Mouse (Mus musculus) forebrain, embryonic 13.5 days (tissue): ENCODE measurements around the gene Hs2st1. TPM values are rescaled to one million over a fixed set of nuclear protein-coding genes. Genes with fewer than 3 reads are reported as not detected.
A peak's percentile ranks its signal among the peaks of the same experiment; 100 is the strongest.

Source experiments
- ATAC-seq: fragments of 200-750 bp; cut with Nextera tagmentation; 2 replicates; pipeline ENCODE4 v1.8.0; 2017
- H3K27ac ChIP-seq: fragments of 300-500 bp; sonication (generic); 2 replicates; pipeline ENCODE4 v1.5.1; 2015; ENCODE audit warnings: inconsistent platforms, mild to moderate bottlenecking, moderate library complexity
- H3K27me3 ChIP-seq: fragments of 300-500 bp; sonication (generic); 2 replicates; pipeline ENCODE4 v1.6.1; 2015; ENCODE audit warnings: mild to moderate bottlenecking, inconsistent platforms
- H3K36me3 ChIP-seq: fragments of 300-500 bp; sonication (generic); 2 replicates; pipeline ENCODE4 v1.6.1; 2015; ENCODE audit warnings: mild to moderate bottlenecking, inconsistent platforms; ENCODE audit not compliant: poor library complexity, severe bottlenecking
- H3K4me1 ChIP-seq: fragments of 300-500 bp; sonication (generic); 2 replicates; pipeline ENCODE4 v1.6.1; 2015; ENCODE audit warnings: inconsistent platforms
- H3K4me2 ChIP-seq: fragments of 300-500 bp; sonication (generic); 2 replicates; pipeline ENCODE4 v1.6.1; 2015; ENCODE audit warnings: inconsistent platforms, mild to moderate bottlenecking, moderate library complexity
- H3K4me3 ChIP-seq: fragments of 300-500 bp; sonication (generic); 2 replicates; pipeline ENCODE4 v1.5.1; 2015; ENCODE audit warnings: mild to moderate bottlenecking, inconsistent platforms
- H3K9ac ChIP-seq: fragments of 300-500 bp; sonication (generic); 2 replicates; pipeline ENCODE4 v1.6.1; 2015; ENCODE audit warnings: mild to moderate bottlenecking, inconsistent platforms
- H3K9me3 ChIP-seq: fragments of 300-500 bp; sonication (generic); replicated peaks from 2 replicates; pipeline ENCODE4 v1.6.1; 2016; ENCODE audit warnings: inconsistent platforms
- WGBS: fragments of 180-500 bp; shearing (Covaris S2); methylation state at CpG from one replicate; pipeline ENCODE4 v1.1.7; 2015; 5-methylcytosine and 5-hydroxymethylcytosine counted together
- polyA plus RNA-seq: library from polyadenylated mRNA; unstranded; fragments of >200 nt; fragmentation: Nextera tagmentation; extraction: Ambion mirVana; gene quantifications from 2 replicates; pipeline ENCODE4 v1.2.1, GENCODE M21; 2015

Gene Hs2st1
- polyA plus RNA-seq, 1 experiment from 2014 or later, result 23.3 TPM

- H3K36me3 ChIP-seq, result peaks cover 45% of the 10 kb centered on the region
- no peak for ATAC-seq
- H3K27ac ChIP-seq, result no peak overlapping the region
- no peak overlapping the region for H3K9ac ChIP-seq
- peaks cover 3% of the 10 kb centered on the region for H3K4me1 ChIP-seq
- WGBS, result 96% methylated on average over 6 of the region's 6 CpGs
- no peak overlapping the region for H3K4me3 ChIP-seq
- no peak overlapping the region for H3K4me2 ChIP-seq
- no peaks in the 10 kb centered on the region for H3K9me3 ChIP-seq
- H3K27me3 ChIP-seq, result no peaks in the 10 kb centered on the region
Observed at GRCm38 (mm10) chr3:144448977-144449376, 121.0 kb downstream of the Hs2st1 start.

DNA sequence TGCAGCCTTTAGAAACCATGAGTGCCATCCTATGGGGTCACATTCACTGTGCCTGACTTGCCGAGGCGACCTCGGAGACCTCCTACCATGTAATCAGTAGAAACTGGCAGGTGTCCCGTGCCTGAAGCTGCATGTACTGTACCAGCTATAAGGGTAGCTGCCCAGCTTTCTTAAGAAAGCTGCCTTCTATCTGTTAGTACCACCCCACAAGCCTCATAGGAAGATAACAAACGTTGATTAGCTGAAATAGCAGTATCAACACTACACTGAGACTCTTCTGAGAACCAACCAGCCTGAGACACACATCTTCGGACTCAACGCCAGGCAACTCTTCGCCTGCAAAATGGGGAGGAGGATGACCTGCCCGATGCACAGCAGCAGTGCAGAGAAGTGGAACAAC, 122.1 kb downstream of the Hs2st1 start:
- Histone ChIP-seq H3K27me3 (no peaks in the 10 kb centered on the region), H3K9me3 (no peaks in the 10 kb centered on the region), H3K9ac (no peak overlapping the region), H3K36me3 (peaks cover 42% of the 10 kb centered on the region), H3K4me2 (no peak overlapping the region), H3K27ac (no peak overlapping the region), H3K4me3 (no peak overlapping the region), H3K4me1 (no peaks in the 10 kb centered on the region)
- ATAC-seq, result no peak
- 89% methylated on average over 9 of the region's 9 CpGs for WGBS

DNA sequence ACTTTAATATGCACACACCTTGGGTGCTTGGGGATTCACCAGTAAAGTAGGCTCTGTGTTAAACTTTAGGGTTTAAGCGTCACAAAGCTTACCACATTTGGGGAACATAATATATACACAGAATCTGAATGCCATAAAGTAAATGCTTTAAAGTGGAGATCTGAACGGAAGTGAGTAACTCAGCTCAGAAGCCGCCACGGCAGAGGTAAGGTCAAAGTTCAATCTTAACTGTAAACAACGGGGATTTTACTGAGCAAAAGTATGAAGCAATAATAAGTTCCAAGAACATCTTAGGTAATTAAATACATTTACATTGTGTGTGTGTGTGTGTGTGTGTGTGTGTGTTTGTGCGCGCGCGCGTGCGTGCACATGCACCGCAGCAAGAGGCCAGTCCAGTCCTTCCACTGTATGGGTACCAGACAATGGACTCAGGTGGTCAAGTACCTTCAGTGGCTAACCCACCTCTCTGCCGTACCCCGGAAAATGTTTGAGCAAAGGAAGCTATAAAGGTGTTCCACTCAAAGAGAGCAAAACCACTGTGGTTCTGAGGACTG, 123.8 kb downstream of the Hs2st1 start:
- H3K27ac ChIP-seq, result no peak overlapping the region
- H3K9ac ChIP-seq, result no peak overlapping the region
- no peaks in the 10 kb centered on the region for H3K9me3 ChIP-seq
- H3K36me3 ChIP-seq, result peaks cover 32% of the 10 kb centered on the region
- no peaks in the 10 kb centered on the region for H3K4me1 ChIP-seq
- no peak overlapping the region for H3K4me3 ChIP-seq
- no peaks in the 10 kb centered on the region for H3K27me3 ChIP-seq
- no peak for ATAC-seq
- H3K4me2 ChIP-seq, result no peak overlapping the region
- WGBS, result 96% methylated on average over 14 of the region's 14 CpGs

DNA sequence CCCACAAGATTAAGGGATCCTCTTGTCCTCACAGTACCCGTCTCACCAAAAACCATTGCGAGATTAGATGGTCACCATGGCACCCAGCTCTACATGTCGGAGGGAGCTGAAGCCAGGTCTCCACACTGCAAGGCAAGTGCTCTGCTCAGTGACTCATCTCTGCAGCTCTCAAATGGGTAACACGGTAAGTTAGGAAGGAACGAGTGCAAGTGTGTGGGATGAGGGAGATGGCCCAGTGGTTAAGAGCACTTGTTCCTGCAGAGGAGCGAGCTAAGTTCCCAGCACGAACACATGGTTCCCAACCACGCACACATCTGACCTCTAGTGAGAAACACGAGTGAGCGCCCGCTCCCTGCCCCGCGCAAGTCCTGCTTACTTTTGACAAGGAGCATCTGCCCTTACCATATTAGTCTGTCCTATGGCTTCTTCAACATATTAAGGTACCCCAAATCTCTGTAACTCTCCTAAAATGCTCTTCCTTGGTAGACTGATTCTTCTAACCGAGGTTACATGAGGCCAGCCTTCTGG, 132.0 kb downstream of the Hs2st1 start:
- Histone ChIP-seq H3K4me1 (no peaks in the 10 kb centered on the region), H3K36me3 (peaks cover 28% of the 10 kb centered on the region), H3K27ac (no peak overlapping the region), H3K27me3 (no peaks in the 10 kb centered on the region), H3K4me2 (no peak overlapping the region), H3K9ac (no peak overlapping the region), H3K4me3 (no peak overlapping the region), H3K9me3 (no peaks in the 10 kb centered on the region)
- no peak for ATAC-seq
- whole genome bisulfite sequencing, result 96% methylated on average over 14 of the region's 14 CpGs

DNA sequence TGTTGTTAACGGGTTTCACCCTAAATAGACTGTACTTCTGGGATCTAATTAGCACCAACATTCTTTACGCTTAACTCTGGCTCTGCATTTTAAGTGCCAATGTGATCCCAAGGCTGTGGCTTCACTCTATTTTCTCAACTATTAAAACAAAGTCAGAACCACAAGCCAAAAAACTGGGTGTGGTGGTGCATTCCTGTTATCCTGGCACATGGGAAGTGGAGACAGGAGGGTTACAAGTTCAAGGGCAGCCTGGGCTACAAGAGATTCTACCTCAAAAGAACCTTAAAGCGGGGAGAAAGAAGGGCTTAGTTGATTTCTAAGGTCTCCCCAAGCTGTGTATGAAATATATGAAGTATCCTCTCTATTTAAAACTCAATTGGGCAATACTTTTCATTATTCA, 133.9 kb downstream of the Hs2st1 start:
- Histone ChIP-seq H3K4me3 (no peak overlapping the region), H3K4me1 (no peaks in the 10 kb centered on the region), H3K9me3 (no peaks in the 10 kb centered on the region), H3K36me3 (peaks cover 28% of the 10 kb centered on the region), H3K9ac (no peak overlapping the region), H3K4me2 (no peak overlapping the region), H3K27me3 (no peaks in the 10 kb centered on the region), H3K27ac (no peak overlapping the region)
- 62% methylated on average over 3 of the region's 3 CpGs for WGBS
- no peak for ATAC-seq

- no peak for ATAC-seq
- WGBS, result 96% methylated on average over 16 of the region's 16 CpGs
- Histone ChIP-seq H3K4me2 (no peak overlapping the region), H3K4me1 (no peaks in the 10 kb centered on the region), H3K9me3 (no peaks in the 10 kb centered on the region), H3K36me3 (peaks cover 25% of the 10 kb centered on the region), H3K9ac (no peak overlapping the region), H3K4me3 (no peak overlapping the region), H3K27ac (no peak overlapping the region), H3K27me3 (no peaks in the 10 kb centered on the region)
Observed at GRCm38 (mm10) chr3:144435281-144435680, 134.7 kb downstream of the Hs2st1 start.

- Histone ChIP-seq H3K27ac (no peak overlapping the region), H3K4me1 (no peaks in the 10 kb centered on the region), H3K4me3 (no peak overlapping the region), H3K36me3 (peaks cover 29% of the 10 kb centered on the region), H3K9ac (no peak overlapping the region), H3K9me3 (no peaks in the 10 kb centered on the region), H3K27me3 (no peaks in the 10 kb centered on the region), H3K4me2 (no peak overlapping the region)
- WGBS, result 92% methylated on average over 17 of the region's 17 CpGs
- ATAC-seq, result no peak
Observed at GRCm38 (mm10) chr3:144434276-144434675, 135.7 kb downstream of the Hs2st1 start.

DNA sequence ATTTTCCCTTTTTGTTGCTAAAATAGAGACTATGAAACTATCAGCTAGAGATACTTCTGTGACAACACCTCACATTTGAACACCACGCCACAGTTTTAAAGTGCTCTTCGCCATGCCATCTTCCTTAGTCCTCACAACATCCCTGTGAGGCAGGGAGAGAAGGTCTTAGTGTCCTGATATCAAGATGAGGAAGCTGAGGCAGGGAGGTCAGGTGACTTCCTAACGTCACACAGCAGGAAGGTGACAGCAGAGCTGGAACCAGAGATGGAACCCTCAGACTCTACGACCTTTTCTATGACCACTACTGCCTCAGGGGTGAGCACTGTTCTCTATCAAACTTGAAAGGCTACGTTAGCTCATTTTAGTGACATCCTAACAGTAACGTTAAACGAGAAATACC, 136.9 kb downstream of the Hs2st1 start:
- ATAC-seq, result no peak
- H3K9ac ChIP-seq, result no peak overlapping the region
- H3K36me3 ChIP-seq, result peaks cover 31% of the 10 kb centered on the region
- no peaks in the 10 kb centered on the region for H3K4me1 ChIP-seq
- no peak overlapping the region for H3K27ac ChIP-seq
- H3K27me3 ChIP-seq, result no peaks in the 10 kb centered on the region
- H3K4me2 ChIP-seq, result no peak overlapping the region
- no peaks in the 10 kb centered on the region for H3K9me3 ChIP-seq
- WGBS, result 93% methylated on average over 7 of the region's 7 CpGs
- no peak overlapping the region for H3K4me3 ChIP-seq

DNA sequence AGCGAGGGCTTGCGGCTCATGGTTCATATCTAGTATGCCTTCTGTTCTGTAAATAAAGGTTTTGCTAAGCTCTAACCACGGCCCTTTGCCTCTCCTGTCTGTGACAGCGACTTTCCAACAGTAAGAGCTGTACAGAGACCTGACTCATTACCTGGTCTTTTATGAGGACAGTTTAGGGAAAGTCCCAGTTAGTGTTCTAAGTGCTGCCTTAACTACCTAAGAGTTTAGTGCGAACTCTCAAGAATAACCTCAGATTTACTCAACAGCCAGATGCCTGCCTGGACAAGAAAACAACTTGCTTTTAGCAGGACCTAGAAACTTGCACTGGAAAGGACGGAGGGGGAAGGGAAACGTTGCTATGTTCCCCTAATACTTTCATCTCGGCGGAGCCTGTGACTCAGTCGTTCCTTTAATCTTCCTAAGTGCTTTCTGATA, 137.8 kb downstream of the Hs2st1 start:
- no peak overlapping the region for H3K4me3 ChIP-seq
- H3K9ac ChIP-seq, result no peak overlapping the region
- peaks cover 33% of the 10 kb centered on the region for H3K36me3 ChIP-seq
- H3K4me1 ChIP-seq, result no peaks in the 10 kb centered on the region
- H3K27ac ChIP-seq, result no peak overlapping the region
- H3K9me3 ChIP-seq, result no peaks in the 10 kb centered on the region
- no peak overlapping the region for H3K4me2 ChIP-seq
- 88% methylated on average over 10 of the region's 10 CpGs for WGBS
- H3K27me3 ChIP-seq, result no peaks in the 10 kb centered on the region
- no peak for ATAC-seq

DNA sequence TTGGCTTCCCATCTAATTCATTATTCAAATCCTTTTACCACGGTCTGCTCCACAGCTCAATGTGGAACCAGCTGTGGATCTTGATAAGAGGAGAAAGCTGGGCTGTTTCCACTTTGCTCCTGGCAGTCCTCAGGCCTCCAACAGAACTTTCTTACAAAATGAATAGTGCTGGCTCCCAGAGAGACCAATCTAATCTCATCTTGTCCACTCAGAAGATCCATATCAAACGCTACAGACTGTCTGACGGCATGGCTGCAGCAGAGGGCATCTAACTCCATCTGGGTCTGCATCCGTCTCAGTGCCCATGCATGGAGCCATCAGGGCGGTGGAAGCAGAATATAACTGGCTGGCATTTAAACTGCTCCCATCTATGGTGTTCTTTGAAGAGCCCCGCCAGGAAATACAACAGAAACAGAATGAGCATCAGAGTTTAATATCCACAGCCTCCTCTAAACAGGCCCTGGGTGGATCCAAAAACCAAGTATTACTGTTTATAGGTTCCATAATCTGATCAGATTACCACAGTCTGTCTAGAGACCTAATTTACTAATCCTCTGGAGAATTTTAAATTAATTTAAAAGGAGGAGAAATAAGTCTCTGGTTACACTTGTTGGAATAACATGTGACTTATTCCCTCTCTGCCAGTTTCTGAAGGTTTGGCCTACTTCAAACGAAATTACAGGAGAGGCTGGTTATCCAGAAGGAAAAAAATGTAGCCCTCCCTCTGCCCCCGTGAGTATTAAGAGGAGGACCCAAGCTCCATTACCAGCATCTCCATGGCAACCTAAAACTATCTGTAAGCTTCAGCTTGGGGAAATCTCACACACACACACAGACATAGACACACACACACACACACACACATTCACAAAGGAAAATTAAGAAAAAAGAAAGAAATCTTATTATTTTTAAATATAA, 141.2 kb downstream of the Hs2st1 start:
- no peak overlapping the region for H3K4me3 ChIP-seq
- H3K4me2 ChIP-seq, result no peak overlapping the region
- no peaks in the 10 kb centered on the region for H3K9me3 ChIP-seq
- no peaks in the 10 kb centered on the region for H3K27me3 ChIP-seq
- H3K9ac ChIP-seq, result no peak overlapping the region
- H3K36me3 ChIP-seq, result peaks cover 25% of the 10 kb centered on the region
- peaks cover 7% of the 10 kb centered on the region for H3K4me1 ChIP-seq
- H3K27ac ChIP-seq, result no peak overlapping the region
- ATAC-seq, result no peak
- 67% methylated on average over 8 of the region's 8 CpGs for WGBS

DNA sequence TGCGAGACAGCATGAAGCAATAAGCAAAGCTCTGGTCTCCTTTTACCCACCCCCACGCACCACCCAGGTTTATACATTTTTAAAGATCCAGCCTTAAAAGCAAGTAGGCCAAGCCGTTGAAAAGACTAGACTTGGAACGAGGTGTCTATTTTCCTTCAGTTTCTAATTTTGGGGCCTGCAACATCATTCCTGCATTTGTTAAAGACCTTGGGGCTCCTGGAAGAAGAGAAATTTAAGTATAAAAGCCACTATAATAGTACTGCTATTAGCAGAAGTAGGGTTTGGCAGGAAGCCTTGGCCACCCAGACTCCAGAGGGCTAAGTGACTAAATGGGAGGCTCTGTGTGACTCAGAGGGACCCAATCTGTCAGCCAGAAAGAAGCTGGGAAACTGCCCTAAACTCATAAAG, 144.9 kb downstream of the Hs2st1 start:
- no peaks in the 10 kb centered on the region for H3K27me3 ChIP-seq
- no peaks in the 10 kb centered on the region for H3K9me3 ChIP-seq
- peaks cover 17% of the 10 kb centered on the region for H3K36me3 ChIP-seq
- peaks cover 21% of the 10 kb centered on the region for H3K4me1 ChIP-seq
- H3K4me3 ChIP-seq, result no peak overlapping the region
- no peak overlapping the region for H3K27ac ChIP-seq
- no peak for ATAC-seq
- no peak overlapping the region for H3K9ac ChIP-seq
- WGBS, result 70% methylated on average over 4 of the region's 4 CpGs
- no peak overlapping the region for H3K4me2 ChIP-seq

DNA sequence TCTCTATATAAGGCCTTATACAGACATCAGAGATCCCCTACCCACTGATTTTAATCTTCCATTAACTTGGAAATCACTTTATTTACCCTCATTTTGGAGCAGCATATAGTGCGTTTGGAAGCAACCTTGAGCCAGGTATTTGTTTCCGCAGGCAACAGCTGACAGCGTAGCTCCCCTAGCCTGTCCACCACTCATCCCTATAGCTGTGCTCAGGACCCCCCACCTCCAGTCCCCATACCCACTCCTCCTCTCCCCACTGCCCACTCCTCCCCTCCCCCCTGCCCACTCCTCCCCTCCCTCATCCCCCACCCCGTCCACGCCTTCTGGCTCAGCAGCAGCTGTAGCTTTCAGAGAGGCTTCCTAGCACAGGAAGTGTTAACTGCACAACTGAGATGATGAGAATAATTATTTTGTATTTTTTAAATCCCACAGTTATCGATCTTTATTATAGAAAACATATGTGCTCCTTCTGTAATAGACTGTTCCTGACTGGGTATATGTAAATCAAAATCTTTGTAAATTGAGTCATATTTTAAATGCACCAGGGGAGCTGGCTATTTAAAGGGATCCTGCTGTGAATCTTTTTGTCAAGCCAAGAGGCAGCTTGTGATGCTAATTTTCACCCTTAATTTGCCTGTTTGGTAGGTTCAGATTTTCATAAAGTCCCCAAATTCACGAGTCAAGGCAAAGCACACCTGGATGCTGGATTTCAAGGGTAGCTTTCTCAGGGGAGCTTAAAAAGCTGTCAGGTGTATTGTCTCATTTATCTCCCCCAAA, 148.4 kb downstream of the Hs2st1 start:
- Histone ChIP-seq H3K9me3 (no peaks in the 10 kb centered on the region), H3K4me3 (no peak overlapping the region), H3K4me2 (no peak overlapping the region), H3K9ac (no peak overlapping the region), H3K4me1 (peaks cover 21% of the 10 kb centered on the region), H3K27me3 (no peaks in the 10 kb centered on the region), H3K36me3 (peaks cover 3% of the 10 kb centered on the region), H3K27ac (peak overlapping the region; percentile 57)
- peak; percentile 48; the same call in 1 of the 2 replicates for ATAC-seq
- 39% methylated on average over 7 of the region's 7 CpGs for WGBS
